Mouse (Mus musculus): ENCODE data around the gene Ubr3.
"Not testable (repeated sequence)": the region's sequence is repeated elsewhere in the genome, so short reads cannot be mapped to it uniquely, and the experiment has no call there.

Gene Ubr3

DNA sequence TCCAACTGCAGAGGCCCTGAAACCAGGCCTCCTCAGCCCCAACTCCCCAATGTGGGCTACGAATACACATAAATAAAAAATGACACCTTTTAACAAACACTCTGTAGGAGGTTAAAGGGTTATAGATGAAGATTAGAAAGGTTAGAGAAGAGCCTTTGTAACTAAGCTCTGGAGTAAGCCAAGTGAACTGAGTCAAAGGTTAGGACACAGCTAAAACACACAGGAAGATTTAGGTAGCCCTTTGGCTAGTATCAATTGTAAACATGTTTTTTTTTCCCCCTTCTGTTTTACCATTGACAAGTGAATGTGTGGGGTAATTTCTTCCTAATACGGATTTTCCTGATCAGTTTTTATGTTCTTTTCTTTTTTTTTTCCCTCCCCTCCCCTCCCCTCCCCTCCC, 15.8 kb downstream of the Ubr3 start:
- no peak for DNase-seq

DNA sequence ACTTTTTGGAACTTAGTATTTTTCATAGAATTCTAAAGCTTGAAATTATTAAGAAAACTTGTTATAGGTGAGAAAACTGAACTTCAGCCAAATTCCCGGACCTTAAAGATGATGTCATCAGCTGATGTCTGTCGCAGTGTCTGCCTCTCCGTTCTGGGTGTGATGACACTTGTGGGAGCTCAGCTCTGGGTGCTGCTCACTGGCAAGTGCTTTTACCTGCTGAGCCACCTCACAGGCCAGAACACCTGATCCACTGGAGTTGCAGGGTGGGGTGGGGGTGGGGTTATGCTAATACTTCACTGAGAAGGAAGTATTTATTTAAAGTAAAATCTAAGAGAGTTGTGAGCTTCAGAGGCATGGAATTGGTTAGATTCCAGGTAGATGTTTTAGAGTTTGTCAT, 20.3 kb downstream of the Ubr3 start:
- no peak for DNase-seq

DNA sequence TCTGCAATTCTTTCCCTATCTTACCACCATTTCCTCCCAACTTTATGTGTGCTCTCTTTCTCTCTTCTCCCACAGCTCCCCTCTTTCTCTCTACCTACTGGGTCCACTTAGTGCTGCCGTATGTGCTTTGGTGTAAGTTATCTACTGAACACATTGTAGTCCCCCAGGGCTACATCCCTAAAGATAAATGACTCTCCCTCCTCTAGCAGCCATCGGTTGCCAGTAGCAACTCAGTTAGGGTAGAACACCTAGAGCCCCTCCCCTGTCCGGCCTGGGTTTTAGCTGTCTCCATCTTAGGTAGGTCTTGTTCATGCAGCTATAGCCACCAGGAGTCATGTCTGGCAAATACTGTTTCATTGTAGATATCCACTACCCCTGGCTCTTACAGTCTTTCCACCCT, 27.9 kb downstream of the Ubr3 start:
- no peak for DNase-seq

DNA sequence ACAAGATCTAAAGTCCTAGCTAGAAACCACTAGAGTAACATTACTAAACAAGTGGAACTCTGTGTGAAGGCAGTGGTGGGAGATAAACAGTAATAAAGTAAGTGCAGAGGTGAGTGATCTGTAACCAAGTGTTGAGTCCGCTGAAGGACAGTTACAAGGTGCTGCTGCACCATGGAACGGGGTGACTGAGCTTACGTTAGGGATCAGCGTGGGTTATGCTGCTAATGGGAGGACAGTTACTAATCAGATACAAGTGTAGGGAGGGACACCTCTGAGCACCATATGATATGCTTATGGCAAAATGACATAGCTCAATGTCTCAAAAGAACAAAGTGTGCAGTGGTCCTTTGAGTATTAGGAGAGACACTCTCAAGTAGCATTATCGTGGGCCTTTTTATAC, 39.3 kb downstream of the Ubr3 start:
- no peak for DNase-seq

DNA sequence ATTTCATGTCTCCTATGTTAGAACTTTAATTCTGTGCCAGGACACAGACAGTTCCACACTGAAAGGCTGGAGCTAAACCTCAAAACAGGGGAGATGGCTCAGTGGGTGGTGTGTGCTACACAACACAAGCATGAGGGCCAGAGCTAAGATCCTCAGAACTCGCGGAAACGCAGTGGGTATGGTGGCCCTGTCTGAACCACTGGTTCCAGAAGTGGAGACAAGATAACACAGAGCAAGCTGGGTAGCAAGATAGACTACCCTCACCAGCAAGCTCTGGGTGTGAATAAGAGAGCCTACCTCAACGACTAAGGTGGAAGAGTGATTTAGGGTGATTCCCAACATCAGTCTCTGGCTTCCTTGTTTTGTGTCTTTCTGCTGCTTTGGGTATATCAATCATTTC, 42.2 kb downstream of the Ubr3 start:
- no peak for DNase-seq

DNA sequence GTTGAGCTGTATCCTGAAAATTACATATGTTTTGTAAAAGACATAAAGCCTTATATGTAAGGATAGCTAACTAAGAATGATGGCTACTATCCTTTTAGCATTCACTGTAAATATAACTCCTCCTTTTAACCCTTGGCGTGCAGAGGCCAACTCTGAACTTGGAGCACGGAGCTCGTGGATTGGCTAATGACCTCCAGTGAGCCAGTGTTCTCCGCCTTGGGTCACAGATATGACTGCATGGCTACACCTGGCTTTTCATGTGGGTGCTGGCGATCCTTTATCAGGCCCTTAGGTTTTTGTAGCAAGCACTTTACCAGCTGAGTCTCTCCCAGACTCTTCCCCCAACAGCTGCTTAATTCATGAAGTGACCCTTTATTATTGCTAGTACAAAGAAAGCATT, 42.6 kb downstream of the Ubr3 start:
- DNase-seq, result no peak

DNA sequence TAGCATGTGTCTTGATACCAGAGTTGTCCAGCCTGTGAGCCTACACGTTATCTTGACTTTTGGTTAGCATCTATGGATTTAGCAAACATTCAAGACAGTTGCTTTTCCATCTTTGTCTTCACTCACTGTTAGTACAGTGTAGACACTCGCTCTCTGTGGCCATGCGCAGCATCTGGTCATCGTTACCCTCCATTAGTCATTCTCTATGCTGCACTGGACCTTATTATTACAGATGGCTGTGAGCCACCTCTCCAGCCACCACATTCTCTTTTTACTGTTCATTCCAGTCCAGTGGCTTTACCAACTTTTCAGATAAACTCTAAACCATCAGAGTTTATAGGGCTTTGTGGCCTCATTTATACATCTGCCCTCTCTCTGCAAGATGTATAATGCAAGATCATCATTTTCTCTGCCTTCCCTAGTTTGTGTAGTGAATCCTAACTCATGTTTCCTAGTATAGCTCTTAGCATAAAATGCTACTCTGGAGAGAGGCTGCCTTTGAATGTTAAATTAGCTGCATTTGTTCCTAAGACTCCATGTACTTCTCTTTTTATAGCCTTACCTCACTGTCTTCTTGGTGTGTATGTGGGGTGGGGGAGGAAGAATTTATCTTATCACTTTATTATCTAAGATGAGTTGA, 44.5 kb downstream of the Ubr3 start:
- DNase-seq, result no peak

DNA sequence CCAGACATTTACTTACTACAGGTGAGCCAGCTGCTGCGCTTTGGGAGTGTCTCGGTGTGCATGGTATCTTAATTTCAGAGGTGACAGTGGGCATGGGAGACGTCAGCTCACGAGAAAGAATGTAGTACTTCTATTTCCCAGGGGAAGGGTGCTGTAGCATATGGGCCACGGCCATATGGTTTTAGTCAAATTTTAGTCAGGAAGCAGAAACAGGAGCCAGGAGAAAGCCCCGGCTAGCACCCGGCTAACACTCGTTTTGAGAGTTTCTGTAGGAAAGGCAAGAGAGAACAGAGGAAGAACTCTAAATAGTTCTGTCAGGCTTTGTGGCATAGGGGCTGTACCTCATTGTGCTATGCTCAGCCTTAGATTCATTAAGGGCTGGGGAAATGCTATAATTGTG, 55.8 kb downstream of the Ubr3 start:
- DNase-seq, result no peak

DNA sequence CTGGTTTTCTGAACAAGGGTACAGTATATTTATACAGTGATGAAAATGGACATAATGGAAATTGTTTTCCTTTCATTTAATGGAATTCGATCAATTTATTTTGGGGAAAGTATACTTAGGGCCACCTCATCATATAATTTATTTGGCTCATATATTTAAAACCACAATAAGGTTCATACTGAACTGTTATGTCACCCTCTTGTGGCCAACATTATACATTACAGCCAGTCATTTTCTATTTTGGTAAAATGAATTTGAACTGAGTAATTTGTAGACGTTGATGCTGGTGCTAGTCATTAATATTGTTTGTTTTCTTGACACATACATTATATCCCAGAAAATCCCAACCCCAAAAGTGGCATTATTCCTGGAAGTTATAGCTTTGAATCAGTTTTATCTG, 58.6 kb downstream of the Ubr3 start:
- DNase-seq, result no peak

DNA sequence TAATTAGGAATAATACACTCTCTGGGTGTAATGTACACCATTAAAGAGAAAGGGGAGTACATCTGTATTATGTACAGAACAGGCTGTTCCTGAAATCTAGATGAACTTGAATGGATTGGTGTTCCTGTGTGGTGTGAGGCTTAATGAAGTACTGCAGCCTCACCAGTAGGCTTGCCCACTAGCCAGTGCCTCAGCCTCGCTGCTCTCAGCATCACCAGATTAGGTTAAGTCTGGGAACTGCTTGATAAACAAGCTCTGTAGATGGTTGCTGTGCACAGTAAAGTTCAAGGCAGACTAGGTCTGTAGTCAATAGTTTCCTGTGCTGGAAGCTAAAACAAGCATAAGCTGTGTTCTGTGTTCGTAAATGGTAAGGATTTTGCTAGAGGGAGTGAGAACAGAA, 60.6 kb downstream of the Ubr3 start:
- DNase-seq, result no peak

DNA sequence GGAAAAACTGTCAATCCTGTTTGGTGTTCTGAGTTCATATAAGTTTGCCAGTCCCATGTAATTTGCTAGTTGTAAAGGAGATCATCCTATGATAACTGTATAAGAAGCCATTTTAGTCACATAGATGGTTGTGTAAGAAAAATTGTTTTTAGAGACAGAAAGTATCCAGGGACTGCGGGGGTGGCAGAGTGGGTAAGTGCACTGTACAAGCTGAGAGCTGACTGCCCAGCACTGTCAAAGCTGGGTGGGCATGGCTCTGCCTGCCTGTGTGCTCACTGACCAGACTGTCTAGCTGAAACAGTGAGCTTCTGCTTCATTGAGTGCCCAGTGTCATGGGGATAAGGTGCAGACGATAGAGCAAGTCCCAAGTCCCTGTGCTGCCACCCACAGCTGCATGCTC, 77.8 kb downstream of the Ubr3 start:
- no peak for DNase-seq

DNA sequence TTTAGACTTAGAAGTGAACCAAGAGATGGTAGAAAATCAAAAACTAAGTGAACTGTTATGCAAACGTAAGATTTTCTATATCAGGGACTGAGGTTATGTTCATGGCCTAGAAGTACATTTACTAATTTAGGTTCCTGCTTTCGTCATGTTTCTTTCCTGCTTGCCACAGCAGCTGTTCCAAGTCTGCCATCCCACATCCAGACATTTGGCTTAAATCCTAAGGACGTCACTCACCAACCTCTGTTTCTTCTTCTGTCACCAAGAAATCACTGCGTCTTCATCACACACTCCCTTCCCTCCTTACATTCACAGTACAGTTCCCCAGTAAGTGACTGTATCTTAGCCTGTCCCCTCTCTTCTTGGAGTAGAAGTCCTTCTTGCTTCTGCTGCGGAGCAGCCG, 92.2 kb downstream of the Ubr3 start:
- no peak for DNase-seq

DNA sequence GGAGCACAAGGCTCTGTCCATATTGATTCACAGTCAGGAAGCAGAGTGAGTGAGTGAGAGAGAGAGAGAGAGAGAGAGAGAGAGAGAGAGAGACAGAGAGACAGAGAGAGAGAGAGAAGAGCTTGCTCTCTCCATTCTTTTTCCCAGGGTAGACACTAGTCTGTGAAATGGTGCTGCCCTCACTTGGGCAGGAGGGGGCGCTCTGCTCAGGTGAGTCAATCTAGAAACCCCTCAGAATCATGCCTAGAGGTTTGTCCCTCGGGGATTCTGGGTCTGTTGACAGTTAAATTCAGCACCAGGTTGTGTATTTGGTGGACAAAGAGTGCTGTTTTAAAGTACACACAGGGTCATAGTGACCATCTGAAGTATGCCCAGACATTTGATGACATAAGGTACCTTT, 93.6 kb downstream of the Ubr3 start:
- no peak for DNase-seq

DNA sequence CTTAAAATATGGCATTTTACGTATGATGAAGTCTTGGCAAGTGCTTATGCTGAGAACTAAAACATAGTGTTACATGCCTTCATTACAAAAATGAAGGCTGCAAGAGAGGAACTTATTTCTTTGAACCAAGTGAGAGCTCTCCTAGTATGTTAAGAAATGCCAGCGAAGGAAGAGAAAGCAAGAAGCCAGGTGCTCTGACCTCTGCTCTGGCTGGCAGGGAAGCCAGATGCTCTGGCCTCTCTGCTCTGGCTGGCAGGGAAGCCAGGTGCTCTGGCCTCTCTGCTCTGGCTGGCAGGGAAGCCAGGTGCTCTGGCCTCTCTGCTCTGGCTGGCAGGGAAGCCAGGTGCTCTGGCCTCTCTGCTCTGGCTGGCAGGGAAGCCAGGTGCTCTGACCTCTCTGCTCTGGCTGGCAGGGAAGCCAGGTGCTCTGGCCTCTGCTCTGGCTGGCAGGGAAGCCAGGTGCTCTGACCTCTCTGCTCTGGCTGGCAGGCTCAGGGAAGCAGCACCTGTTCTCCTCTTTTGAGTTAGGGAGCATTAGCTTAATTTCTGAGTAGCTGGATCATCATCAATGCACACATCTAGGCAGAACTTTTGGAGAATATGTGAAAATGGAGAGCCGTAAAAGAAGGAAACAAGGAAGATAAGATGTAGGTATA, 97.2 kb downstream of the Ubr3 start:
- DNase-seq, result not testable (repeated sequence)

DNA sequence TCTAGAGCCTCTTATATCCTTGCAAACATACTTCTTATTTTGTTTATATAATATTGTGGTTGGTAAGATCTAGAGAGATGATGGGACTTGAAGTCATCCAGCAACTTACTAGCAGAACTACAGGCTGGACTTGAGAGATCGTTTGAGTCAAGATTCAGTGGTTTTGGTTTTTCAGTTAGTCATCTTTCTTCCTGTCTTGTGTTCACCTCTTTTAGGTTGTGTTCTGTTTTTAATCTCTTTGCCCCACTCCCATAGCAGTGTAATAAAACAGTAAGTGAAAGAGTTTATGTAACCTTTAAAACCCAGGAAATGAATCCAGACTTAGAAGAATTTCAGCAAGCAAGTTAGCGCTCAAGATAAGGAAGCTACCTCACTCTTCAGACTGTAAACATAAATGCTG, 97.7 kb downstream of the Ubr3 start:
- DNase-seq, result no peak

DNA sequence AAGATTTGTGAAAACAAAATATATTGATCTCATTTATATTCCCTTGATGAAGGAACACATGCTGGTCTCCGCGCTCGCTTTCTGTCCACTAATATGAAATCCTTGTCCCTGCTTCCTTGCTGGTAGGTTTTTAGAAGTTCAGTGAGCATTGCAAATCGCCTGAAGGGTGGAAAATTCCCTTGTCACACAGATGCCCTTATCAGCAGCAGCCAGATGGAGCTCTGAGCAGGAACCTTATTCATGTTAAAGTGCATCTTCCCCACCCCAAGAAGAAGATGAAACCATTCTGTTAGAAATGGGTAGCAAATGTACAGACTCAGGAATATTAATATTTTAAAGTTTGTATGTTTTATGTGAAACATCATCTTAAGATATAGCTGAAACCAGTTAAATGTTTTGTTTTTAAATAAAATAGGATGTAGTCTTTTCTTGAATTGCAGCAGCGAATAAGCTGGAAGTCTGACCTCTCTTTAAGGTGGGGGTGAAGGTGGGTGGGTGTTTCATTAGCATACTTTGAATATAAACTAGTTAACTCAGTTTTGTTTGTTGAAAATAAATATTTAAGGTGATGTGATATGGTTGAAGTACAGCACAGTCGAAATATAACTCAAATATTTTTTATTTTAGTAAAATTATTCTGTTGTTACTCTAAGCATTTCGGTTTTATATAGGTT, 102.2 kb downstream of the Ubr3 start:
- DNase-seq, result no peak

DNA sequence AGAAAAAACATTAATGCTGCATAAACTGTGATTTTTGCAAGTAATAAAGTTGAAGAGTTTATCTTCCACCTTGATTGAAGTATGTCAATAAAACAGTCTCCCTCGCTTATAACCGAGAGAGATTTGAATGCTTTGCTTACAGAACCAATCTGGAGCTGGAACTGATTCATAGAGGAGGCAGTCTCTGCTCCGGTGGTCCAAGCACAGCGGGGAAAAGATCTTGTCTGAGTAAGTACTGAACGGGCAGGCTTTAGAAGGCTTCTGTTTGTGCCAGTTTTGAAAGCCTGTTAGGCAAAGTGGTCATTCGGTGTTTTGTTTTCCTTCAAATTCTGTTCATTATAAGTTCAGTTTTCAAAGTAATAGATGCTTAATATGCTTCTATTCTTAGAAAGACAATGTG, 103.3 kb downstream of the Ubr3 start:
- DNase-seq, result no peak

DNA sequence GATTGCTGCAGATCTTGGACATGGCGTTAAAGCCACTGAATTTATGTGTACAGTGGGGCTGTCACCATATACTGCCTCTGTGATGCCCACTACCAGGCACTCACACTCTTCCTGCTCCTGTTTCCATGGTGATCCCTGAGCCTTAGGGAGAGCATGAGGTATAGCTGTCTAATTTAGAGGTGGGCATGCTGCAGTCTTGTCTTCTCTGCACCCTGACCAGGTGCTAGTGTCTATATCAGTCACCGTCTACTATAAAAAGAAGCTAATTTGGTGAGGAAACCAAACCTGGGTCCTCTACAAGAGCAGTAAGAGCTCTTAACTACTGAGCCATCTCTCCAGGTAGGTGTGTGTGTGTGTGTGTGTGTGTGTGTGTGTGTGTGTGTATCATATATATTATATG, 109.4 kb downstream of the Ubr3 start:
- no peak for DNase-seq

DNA sequence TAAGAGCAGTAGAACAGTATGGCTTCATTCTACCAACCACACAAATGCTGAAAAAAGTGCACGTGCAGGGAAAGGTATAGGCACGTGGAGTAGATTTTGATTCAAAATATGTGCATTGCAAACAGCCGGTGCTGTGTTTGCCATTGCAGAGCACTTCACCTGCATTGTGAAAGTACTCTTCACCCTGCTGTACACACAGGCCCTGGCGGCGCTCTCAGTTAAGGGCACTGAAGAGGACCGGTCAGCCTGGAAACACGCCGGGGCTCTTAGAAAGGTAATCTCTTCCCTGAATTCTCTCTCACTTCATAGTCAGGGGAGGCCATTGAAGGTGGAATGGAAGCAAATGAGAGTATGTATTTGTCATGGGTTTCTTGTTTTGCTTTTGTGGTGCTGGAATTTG, 115.9 kb downstream of the Ubr3 start:
- no peak for DNase-seq

DNA sequence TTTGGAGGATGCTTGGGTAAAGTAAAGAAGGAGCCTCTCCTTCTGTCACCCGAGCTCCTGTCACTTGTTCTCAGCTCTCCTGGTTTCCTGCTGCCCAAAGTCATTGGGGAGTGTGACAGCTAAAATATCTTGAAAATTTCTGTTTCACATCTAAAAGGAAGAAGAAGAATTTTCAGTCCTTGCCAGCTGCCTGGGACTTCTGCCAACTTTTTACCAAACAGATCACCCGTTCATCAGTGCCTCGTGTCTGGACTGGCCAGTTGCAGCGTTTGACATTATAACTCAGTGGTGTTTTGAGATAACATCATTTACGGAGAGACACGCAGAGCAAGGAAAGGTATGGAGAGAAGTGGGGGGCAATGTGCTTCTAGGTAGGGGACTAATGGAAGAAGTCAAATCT, 121.2 kb downstream of the Ubr3 start:
- no peak for DNase-seq

DNA sequence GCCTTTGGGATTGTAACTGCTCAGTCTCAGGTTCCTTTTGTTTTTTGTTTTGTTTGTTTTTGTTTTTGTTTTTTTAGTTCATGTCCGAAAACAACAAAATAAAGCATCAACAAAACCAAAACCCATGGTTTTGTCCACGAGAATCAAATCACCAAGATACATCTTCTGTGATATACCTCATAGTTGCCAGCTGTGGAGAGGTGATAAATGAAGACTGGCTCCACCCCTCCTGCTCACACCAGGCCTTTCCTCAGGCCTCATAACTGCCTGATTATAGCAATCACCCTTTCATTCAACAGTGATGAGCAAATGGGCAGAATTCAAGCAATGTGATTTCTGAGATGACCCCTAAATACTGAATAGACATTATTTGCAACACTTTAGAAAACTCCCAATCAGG, 127.4 kb downstream of the Ubr3 start:
- DNase-seq, result no peak

DNA sequence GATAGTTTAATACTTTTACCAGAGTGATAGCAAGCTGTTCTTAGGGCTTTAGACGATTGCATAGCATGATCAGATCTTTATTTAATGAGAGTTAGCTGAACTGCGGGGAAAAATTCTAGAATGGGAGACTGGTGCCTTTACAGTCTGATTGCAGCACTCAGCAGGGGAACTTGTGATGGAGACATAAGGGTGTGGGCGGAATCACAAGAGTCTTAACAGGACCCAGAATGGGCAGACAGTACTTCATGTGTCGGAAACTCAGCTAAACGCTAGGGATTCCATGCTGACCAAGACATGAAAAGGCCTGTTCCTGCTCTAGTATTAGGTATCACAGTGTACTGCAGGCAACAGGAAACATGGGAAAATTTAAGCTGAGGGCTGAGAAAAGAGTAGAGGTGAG, 128.7 kb downstream of the Ubr3 start:
- no peak for DNase-seq

DNA sequence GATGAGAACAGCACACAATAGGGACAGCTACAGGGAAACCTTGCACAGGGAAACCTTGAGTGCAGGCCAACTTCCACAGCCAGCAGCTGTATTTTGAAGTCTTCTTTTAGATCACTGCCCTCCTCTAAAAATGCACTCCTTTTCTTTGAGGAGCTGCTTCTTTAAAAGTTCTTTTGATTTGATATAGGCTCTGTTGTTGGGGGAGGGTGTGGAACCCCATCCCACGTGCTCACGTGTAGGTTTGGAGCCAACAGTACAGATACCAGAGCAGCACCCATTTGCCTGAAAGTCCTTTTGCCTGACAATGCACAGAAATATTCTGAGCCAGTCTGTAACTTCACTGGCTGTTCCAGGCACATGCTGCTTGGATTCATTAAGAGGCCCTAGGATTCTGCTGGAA, 134.4 kb downstream of the Ubr3 start:
- no peak for DNase-seq

DNA sequence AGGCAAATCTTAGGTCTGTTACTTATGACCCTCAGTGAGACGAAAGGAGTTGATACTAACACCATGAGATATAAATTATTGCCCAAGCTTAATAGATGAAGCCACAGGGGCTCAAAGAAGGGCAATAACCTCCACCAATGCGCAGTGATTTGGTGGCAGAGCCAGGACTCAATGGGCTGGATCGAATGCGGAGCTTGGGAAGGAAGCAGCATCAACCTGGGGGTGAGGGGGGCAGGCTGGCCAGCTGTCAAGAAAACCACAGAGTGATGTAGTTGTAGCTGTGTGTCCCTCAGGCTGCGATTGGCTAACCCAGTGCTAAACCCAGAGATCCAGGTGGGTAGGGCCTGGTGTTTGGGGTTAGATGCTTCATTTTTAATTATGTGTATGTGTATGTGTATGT, 137.8 kb downstream of the Ubr3 start:
- no peak for DNase-seq

DNA sequence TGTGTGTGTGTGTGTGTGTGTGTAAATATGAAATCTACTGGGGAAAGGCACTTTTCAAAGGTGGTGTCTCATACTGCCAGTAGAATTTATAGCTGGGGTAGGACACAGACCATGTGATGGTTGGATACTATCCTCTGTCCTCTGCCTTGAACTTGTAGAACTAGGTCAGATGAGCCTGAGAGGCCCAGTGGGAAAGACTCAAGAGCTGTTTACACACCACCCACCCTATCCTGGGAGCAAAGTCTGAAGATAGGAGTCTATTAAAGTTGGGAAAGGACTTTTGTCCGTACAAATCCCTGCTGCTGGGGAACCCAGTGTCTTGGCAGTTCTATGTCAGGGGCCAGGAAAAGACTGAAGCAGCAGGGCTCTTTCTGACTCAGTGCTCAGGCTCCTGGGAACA, 138.3 kb downstream of the Ubr3 start:
- no peak for DNase-seq

All from thymus, adult 18-20 months (tissue).